Mouse (Mus musculus) kidney, adult 2 months (tissue): ENCODE results near the gene Rptor. TPM values are rescaled to one million over a fixed set of nuclear protein-coding genes. Genes with fewer than 3 reads are reported as not detected.

ENCODE experiments used
- DNase-seq: peaks from one replicate; pipeline ENCODE4 v3.0.0; 2021
- H3K27ac ChIP-seq: fragments of 200-500 bp; 2 replicates; pipeline ENCODE4 v1.5.1; 2012; ENCODE audit warnings: low read depth, low read length, control low read depth, inconsistent platforms; ENCODE audit not compliant: insufficient read depth
- H3K27me3 ChIP-seq: fragments of 200-500 bp; replicated peaks from 2 replicates; pipeline ENCODE4 v1.6.1; 2012; ENCODE audit warnings: mild to moderate bottlenecking, moderate library complexity, low read length, inconsistent platforms; ENCODE audit not compliant: control insufficient read depth, insufficient read depth
- H3K36me3 ChIP-seq: fragments of 200-500 bp; 2 replicates; pipeline ENCODE4 v1.6.1; 2012; ENCODE audit warnings: mild to moderate bottlenecking, moderate library complexity, low read length, inconsistent platforms; ENCODE audit not compliant: control insufficient read depth, insufficient read depth
- H3K4me1 ChIP-seq: fragments of 200-500 bp; 2 replicates; pipeline ENCODE4 v1.6.1; 2011; ENCODE audit warnings: low read length; ENCODE audit not compliant: control insufficient read depth, insufficient read depth
- H3K4me3 ChIP-seq: fragments of 200-500 bp; 2 replicates; pipeline ENCODE4 v1.5.1; 2011; ENCODE audit warnings: mild to moderate bottlenecking, low read depth, low read length, control low read depth; ENCODE audit not compliant: insufficient read depth
- CTCF ChIP-seq: fragments of 200-500 bp; conservative IDR thresholded peaks from 2 replicates; pipeline ENCODE4 v1.5.1; 2011; ENCODE audit warnings: low read depth, mild to moderate bottlenecking, control low read depth, low read length, moderate library complexity, mixed read lengths; ENCODE audit not compliant: insufficient read depth, insufficient read length
- POLR2A ChIP-seq: fragments of 200-500 bp; IDR thresholded peaks from one replicate; pipeline ENCODE4 v1.6.1; 2011; ENCODE audit warnings: low read depth, low read length, control low read depth
- WGBS: fragments of 180-500 bp; shearing (Covaris S2); methylation state at CpG from one replicate; pipeline ENCODE4 v1.1.7; 2018; 5-methylcytosine and 5-hydroxymethylcytosine counted together
- polyA plus RNA-seq: library from polyadenylated mRNA; depleted of rRNA; stranded (reverse); fragments of >200 nt; gene quantifications from 2 replicates; pipeline ENCODE4 v1.2.3, GENCODE M21; 2012

Rptor gene
- polyA plus RNA-seq, 1 experiment = 20.7 TPM

DNA sequence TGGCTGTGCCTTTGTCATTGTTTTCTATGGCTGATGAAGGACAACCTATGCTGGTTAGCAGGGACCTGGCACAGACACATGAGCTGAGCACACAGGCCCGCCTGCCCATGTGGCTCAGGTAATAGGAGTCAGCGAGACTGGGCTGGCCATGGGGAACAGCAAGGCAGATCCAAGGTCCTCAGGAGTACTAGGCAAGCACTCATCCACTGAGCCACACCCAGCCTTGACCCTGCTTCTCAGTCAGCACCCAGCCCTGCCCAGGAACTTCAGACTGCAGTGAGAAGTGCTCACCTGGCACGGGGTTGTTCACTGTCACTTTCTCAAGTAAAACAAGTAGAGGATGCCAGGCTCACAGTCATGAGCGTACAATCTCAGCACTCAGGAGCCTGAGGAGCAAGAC is 270.9 kb downstream of the Rptor start:
- Histone ChIP-seq H3K27ac (no peak overlapping the region), H3K4me3 (no peak overlapping the region), H3K27me3 (no peaks in the 10 kb centered on the region), H3K4me1 (no peaks in the 10 kb centered on the region), H3K36me3 (no peaks in the 10 kb centered on the region)
- TF ChIP-seq POLR2A = no peak
- no peak for TF ChIP-seq CTCF
- WGBS = 93% methylated on average over 4 of the region's 4 CpGs
- no peak for DNase-seq

GRCm38 (mm10) chr11:119874841-119875240 is 272.1 kb downstream of the Rptor start:
- Histone ChIP-seq H3K27me3 (no peaks in the 10 kb centered on the region), H3K27ac (no peak overlapping the region), H3K4me3 (no peak overlapping the region), H3K36me3 (no peaks in the 10 kb centered on the region), H3K4me1 (no peaks in the 10 kb centered on the region)
- TF ChIP-seq CTCF = no peak
- no peak for TF ChIP-seq POLR2A
- no peak for DNase-seq
- 88% methylated on average over 1 of the region's 1 CpGs for WGBS

- no peak overlapping the region for H3K27ac ChIP-seq
- WGBS = 84% methylated on average over 9 of the region's 9 CpGs
- TF ChIP-seq CTCF (no peak), POLR2A (no peak)
- no peaks in the 10 kb centered on the region for H3K4me1 ChIP-seq
- no peaks in the 10 kb centered on the region for H3K36me3 ChIP-seq
- no peaks in the 10 kb centered on the region for H3K27me3 ChIP-seq
- H3K4me3 ChIP-seq = no peak overlapping the region
- DNase-seq = no peak
These were observed 273.0 kb downstream of the Rptor start for GRCm38 (mm10) chr11:119875685-119876084.

- 94% methylated on average over 7 of the region's 7 CpGs for WGBS
- H3K4me3 ChIP-seq = no peak overlapping the region
- no peaks in the 10 kb centered on the region for H3K36me3 ChIP-seq
- no peak overlapping the region for H3K27ac ChIP-seq
- TF ChIP-seq CTCF (no peak), POLR2A (no peak)
- H3K27me3 ChIP-seq = no peaks in the 10 kb centered on the region
- no peaks in the 10 kb centered on the region for H3K4me1 ChIP-seq
- no peak for DNase-seq
These were observed 274.4 kb downstream of the Rptor start for GRCm38 (mm10) chr11:119877124-119877523.

- TF ChIP-seq CTCF = no peak
- no peak for TF ChIP-seq POLR2A
- Histone ChIP-seq H3K4me3 (no peak overlapping the region), H3K4me1 (no peaks in the 10 kb centered on the region), H3K36me3 (no peaks in the 10 kb centered on the region), H3K27ac (no peak overlapping the region), H3K27me3 (no peaks in the 10 kb centered on the region)
- 86% methylated on average over 5 of the region's 5 CpGs for WGBS
- DNase-seq = no peak
These were observed 276.9 kb downstream of the Rptor start for GRCm38 (mm10) chr11:119879573-119879972.

DNA sequence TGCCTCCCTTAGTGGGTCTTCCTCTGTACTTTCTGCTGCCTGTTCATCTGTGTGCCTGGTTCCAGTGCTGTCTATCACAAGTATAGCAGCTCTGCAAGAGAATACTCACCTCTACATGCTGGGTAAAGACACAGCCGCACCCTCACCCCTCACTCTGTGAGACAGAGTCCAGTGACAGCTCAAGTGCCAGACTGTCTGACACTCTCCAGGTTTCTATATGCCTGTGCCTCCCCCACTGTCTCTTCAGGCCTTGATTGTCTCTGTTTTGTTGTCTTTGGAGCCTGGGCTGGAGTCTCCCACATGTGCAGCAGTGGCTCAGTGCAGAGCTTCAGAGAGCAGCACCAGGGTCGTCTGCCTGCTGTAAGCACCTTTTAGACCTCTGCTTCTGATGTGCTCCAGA is 280.9 kb downstream of the Rptor start:
- Histone ChIP-seq H3K4me1 (no peaks in the 10 kb centered on the region), H3K27me3 (no peaks in the 10 kb centered on the region), H3K4me3 (no peak overlapping the region), H3K36me3 (no peaks in the 10 kb centered on the region), H3K27ac (no peak overlapping the region)
- WGBS = 77% methylated on average over 2 of the region's 2 CpGs
- TF ChIP-seq CTCF (no peak), POLR2A (no peak)
- DNase-seq = no peak

- TF ChIP-seq CTCF = no peak
- TF ChIP-seq POLR2A = no peak
- DNase-seq = no peak
- 86% methylated on average over 3 of the region's 3 CpGs for WGBS
These were observed 287.3 kb downstream of the Rptor start for GRCm38 (mm10) chr11:119889966-119890365.

DNA sequence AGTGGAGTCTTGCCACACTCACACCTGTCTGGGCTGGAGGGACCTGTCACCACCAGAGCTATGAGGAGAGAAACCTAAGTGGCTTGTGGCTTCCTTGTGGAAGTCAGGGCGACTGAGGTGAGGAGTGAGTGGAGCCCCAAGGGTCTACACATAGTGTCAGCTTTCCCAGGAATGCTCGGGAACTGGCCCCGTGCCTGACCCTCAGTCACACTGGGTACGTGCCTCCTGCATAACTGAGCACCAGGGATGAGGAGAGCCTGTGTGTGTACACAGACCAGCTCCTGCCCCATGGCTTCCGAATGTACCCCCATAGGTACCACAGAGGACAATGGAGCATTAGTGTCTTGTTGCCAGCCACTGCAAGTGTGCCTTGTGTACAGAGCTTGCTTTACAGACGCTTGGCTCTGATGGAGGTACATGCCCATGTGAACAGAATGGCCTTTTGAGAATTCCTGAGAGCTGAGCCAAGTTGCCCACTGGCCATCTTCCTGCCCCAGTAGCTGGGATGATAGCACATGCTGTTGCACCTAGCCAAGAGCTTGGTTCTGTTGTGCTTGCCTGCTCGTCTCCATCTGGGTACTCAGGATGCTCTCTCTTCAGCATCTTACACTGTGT is 289.0 kb downstream of the Rptor start:
- TF ChIP-seq CTCF (no peak), POLR2A (no peak)
- WGBS = 91% methylated on average over 7 of the region's 7 CpGs
- no peak for DNase-seq
- H3K4me1 ChIP-seq = no peaks in the 10 kb centered on the region
- H3K27ac ChIP-seq = no peak overlapping the region
- H3K4me3 ChIP-seq = no peak overlapping the region
- H3K36me3 ChIP-seq = no peaks in the 10 kb centered on the region
- H3K27me3 ChIP-seq = no peaks in the 10 kb centered on the region

More at GRCm38 (mm10) chr11:119889966-119890365, 287.3 kb downstream of the Rptor start:
- H3K4me3 ChIP-seq = no peak overlapping the region
- H3K4me1 ChIP-seq = no peaks in the 10 kb centered on the region
- H3K36me3 ChIP-seq = no peaks in the 10 kb centered on the region
- H3K27ac ChIP-seq = no peak overlapping the region
- H3K27me3 ChIP-seq = no peaks in the 10 kb centered on the region
